Mouse (Mus musculus) adrenal gland, adult (tissue): ENCODE measurements around the gene Lmo4.

ENCODE experiments used
- DNase-seq, 2 experiments: peaks; one replicate each; pipeline ENCODE4 v3.0.0; 2022 to 2023; ENCODE audit warnings: low spot score in 1 of 2; ENCODE audit not compliant: inconsistent age in 2 of 2

The Lmo4 gene

GRCm38 (mm10) chr3:144161261-144161660 lies 43.8 kb downstream of the Lmo4 start:
- DNase-seq, result peak in 1 of 2 experiments; percentile 41

GRCm38 (mm10) chr3:144155746-144156145 lies 49.3 kb downstream of the Lmo4 start:
- no peak for DNase-seq

- no peak for DNase-seq
Observed at GRCm38 (mm10) chr3:144153395-144153794, 51.6 kb downstream of the Lmo4 start.

DNA sequence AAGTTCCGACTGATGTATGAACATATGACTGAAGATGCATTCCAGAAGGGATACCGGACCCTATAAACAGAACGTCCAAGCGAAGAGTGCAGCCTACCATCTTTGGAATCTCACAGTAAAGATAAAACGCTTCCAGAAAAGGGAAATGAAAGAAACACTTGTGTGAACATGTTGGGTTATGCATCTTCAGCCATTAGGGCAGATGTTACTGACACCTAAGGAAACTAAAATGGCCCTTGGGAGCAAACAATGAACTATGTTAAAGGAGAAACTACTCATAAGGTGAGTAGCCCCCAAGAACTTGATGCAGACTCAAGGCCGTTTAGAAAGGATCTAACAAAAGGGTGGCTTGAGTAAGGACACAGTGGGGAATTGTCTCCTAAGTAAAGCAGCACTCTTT lies 54.0 kb downstream of the Lmo4 start:
- DNase-seq, result no peak

- no peak for DNase-seq
Observed at GRCm38 (mm10) chr3:144148234-144148633, 56.8 kb downstream of the Lmo4 start.

GRCm38 (mm10) chr3:144147244-144147643 lies 57.8 kb downstream of the Lmo4 start:
- no peak for DNase-seq

DNA sequence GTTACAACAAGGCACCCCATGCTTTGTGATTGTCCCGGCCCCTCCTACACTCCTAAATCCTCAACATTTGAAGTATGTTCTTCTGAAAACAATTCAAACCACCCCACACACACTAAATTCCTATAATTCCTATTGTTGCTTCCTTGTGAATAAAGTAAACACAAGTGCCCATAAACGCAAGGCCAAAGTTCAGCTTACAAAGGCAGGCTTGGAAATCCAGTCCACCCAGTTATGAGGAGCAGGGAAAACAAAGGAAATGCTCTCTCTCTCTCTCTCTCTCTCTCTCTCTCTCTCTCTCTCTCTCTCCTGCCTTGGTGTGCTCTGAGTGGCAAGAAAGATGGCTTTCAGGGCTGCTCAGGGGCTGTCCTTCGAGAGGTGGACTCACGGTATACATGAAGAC lies 61.0 kb downstream of the Lmo4 start:
- no peak for DNase-seq

GRCm38 (mm10) chr3:144142939-144143338 lies 62.1 kb downstream of the Lmo4 start:
- DNase-seq, result no peak

DNA sequence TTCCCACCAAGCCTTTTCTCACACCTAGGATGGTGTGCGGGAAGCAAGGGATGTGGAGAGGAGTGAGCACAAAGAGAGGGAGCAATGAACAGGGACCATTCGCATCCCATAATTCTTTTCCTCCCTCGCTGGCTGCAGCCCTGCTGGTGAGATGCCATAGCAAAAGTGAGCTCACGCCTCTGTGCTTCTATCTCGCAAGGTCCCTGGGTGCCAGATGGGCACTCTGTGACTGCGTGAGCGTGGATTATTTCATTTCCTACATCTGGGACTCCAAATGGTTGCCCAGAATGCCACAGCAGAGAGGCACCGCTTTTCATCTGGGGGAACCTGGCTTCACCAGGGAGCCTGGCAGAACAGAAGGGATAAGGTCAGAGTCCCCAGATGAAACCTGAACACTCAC lies 63.2 kb downstream of the Lmo4 start:
- no peak for DNase-seq

GRCm38 (mm10) chr3:144140816-144141215 lies 64.2 kb downstream of the Lmo4 start:
- DNase-seq, result no peak

DNA sequence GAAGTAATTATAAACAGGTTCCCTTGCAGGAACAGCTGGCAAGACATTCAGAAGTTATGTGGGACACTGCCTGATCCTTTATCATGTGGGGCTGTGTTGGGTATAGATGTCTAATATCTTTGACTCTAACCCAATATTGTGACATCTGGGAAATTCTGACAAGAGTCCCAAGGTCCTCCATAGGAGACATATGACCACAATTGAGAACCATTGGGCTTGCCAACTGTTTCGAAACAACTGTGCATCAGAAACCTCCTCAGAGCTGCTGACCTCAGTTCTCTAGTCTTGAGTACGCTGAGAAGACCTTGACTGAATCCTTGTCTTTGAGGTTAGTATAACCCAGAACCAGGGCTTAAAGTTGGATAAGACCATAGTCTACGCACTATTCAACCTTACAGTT lies 66.4 kb downstream of the Lmo4 start:
- no peak for DNase-seq
